Mouse (Mus musculus) heart, postnatal 14 days (tissue): Measurements from ENCODE around the gene Arhgap9. TPM values are rescaled to one million over a fixed set of nuclear protein-coding genes. Genes with fewer than 3 reads are reported as not detected.

Experiments used
- DNase-seq, 2 experiments: peaks; one replicate each; pipeline ENCODE4 v3.0.0; 2021 to 2022
- intact Hi-C: fragments of 180-260 bp; cut with DNase I; formaldehyde crosslinking; loops from one replicate; pipeline ENCODE4 v1.15.1; 2025
- total RNA-seq, 2 experiments: library from RNA; stranded (reverse); gene quantifications; 2 replicates each; pipeline ENCODE4 v1.2.3; 2021

Arhgap9 gene
- total RNA-seq, 2 experiments from 2014 or later = 3.1 to 4.5 TPM

- DNase-seq = peak; percentile 69 to 75
- intact Hi-C loops = no loop called here
These were observed 18.2 kb downstream of the Arhgap9 start for GRCm38 (mm10) chr10:127339683-127340576.

GRCm38 (mm10) chr10:127340577-127341359 lies 19.0 kb downstream of the Arhgap9 start:
- intact Hi-C loops = no loop called here
- DNase-seq = no peak

- intact Hi-C loops = no loop called here
- DNase-seq = no peak
These were observed 19.6 kb downstream of the Arhgap9 start for GRCm38 (mm10) chr10:127341360-127341690.

GRCm38 (mm10) chr10:127341891-127342639 lies 20.3 kb downstream of the Arhgap9 start, which contains the start of gene Gli1:
Gli1 (minus strand) TSS chr10:127341974.
- intact Hi-C loops = no loop called here
- peak; percentile 84 to 92 for DNase-seq

GRCm38 (mm10) chr10:127343029-127343428 lies 21.3 kb downstream of the Arhgap9 start:
- DNase-seq = no peak
- intact Hi-C loops = no loop called here

GRCm38 (mm10) chr10:127346173-127346572 lies 24.4 kb downstream of the Arhgap9 start:
- intact Hi-C loops = no loop called here
- no peak for DNase-seq

GRCm38 (mm10) chr10:127348957-127349356 lies 27.2 kb downstream of the Arhgap9 start:
- DNase-seq = no peak
- intact Hi-C loops = no loop called here

- intact Hi-C loops = loop anchor here (5.0 kb wide), 2 partner anchors 87 to 112 kb away; no protein-coding TSS in a partner anchor
These were observed 28.0 kb downstream of the Arhgap9 start for GRCm38 (mm10) chr10:127349810-127350209.

GRCm38 (mm10) chr10:127350594-127351284 lies 29.0 kb downstream of the Arhgap9 start:
- peak; percentile 70 to 79 for DNase-seq
- intact Hi-C loops = loop anchor here (5.0 kb wide), 2 partner anchors 87 to 112 kb away; no protein-coding TSS in a partner anchor

More at GRCm38 (mm10) chr10:127349810-127350209, 28.0 kb downstream of the Arhgap9 start:
- DNase-seq = no peak

GRCm38 (mm10) chr10:127351285-127351595 lies 29.5 kb downstream of the Arhgap9 start:
- no peak for DNase-seq
- intact Hi-C loops = loop anchor here (5.0 kb wide), 2 partner anchors 86 to 111 kb away; no protein-coding TSS in a partner anchor

GRCm38 (mm10) chr10:127351719-127352118 lies 30.0 kb downstream of the Arhgap9 start:
- intact Hi-C loops = loop anchor here (5.0 kb wide), 2 partner anchors 86 to 111 kb away; no protein-coding TSS in a partner anchor
- DNase-seq = no peak

GRCm38 (mm10) chr10:127352187-127352586 lies 30.4 kb downstream of the Arhgap9 start:
- no peak for DNase-seq
- intact Hi-C loops = loop anchor here (5.0 kb wide), 2 partner anchors 85 to 110 kb away; no protein-coding TSS in a partner anchor

GRCm38 (mm10) chr10:127352766-127353165 lies 31.0 kb downstream of the Arhgap9 start:
- no peak for DNase-seq
- intact Hi-C loops = loop anchor here (5.0 kb wide), 2 partner anchors 85 to 110 kb away; no protein-coding TSS in a partner anchor

- peak in 1 of 2 experiments; percentile 40 for DNase-seq
- intact Hi-C loops = loop anchor here (5.0 kb wide), 2 partner anchors 83 to 108 kb away; no protein-coding TSS in a partner anchor
These were observed 32.4 kb downstream of the Arhgap9 start, which contains the start of gene Inhbe for GRCm38 (mm10) chr10:127353909-127354895. Inhbe (minus strand) TSS chr10:127354411.

- intact Hi-C loops = no loop called here
- DNase-seq = no peak
These were observed 33.6 kb downstream of the Arhgap9 start for GRCm38 (mm10) chr10:127355336-127355735.

GRCm38 (mm10) chr10:127360714-127361113 lies 39.0 kb downstream of the Arhgap9 start:
- no peak for DNase-seq
- intact Hi-C loops = no loop called here

GRCm38 (mm10) chr10:127367116-127367515 lies 45.4 kb downstream of the Arhgap9 start:
- intact Hi-C loops = no loop called here
- no peak for DNase-seq

- no peak for DNase-seq
- intact Hi-C loops = no loop called here
These were observed 46.5 kb downstream of the Arhgap9 start for GRCm38 (mm10) chr10:127368273-127368672.
